Mouse (Mus musculus): ENCODE data around the gene Zbtb44.
"Not testable (repeated sequence)": the region's sequence is repeated elsewhere in the genome, so short reads cannot be mapped to it uniquely, and the experiment has no call there.

Zbtb44 gene

GRCm38 (mm10) chr9:31030532-31031413, at the start of gene Zbtb44:
Gene Zbtb44, plus strand, starts transcription at chr9:31030644.
- DNase-seq: peak; percentile 70

GRCm38 (mm10) chr9:30985782-30986181, 44.7 kb upstream of the Zbtb44 start:
- no peak for DNase-seq

GRCm38 (mm10) chr9:30993106-30993505, 37.3 kb upstream of the Zbtb44 start:
- DNase-seq: no peak

- no peak for DNase-seq
These were observed 33.6 kb upstream of the Zbtb44 start for GRCm38 (mm10) chr9:30996590-30997562.

GRCm38 (mm10) chr9:31000641-31001040, 29.8 kb upstream of the Zbtb44 start:
- DNase-seq: no peak

GRCm38 (mm10) chr9:31002528-31002927, 27.9 kb upstream of the Zbtb44 start:
- DNase-seq: no peak

GRCm38 (mm10) chr9:31009334-31009733, 21.1 kb upstream of the Zbtb44 start:
- DNase-seq: no peak

GRCm38 (mm10) chr9:31010040-31010439, 20.4 kb upstream of the Zbtb44 start:
- no peak for DNase-seq

- no peak for DNase-seq
These were observed 19.7 kb upstream of the Zbtb44 start for GRCm38 (mm10) chr9:31010749-31011148.

- DNase-seq: no peak
These were observed 18.9 kb upstream of the Zbtb44 start for GRCm38 (mm10) chr9:31011533-31011932.

- DNase-seq: no peak
These were observed 17.8 kb upstream of the Zbtb44 start for GRCm38 (mm10) chr9:31012674-31013073.

GRCm38 (mm10) chr9:31013415-31013814, 17.0 kb upstream of the Zbtb44 start:
- DNase-seq: no peak

GRCm38 (mm10) chr9:31017616-31018015, 12.8 kb upstream of the Zbtb44 start:
- no peak for DNase-seq

GRCm38 (mm10) chr9:31018158-31018557, 12.3 kb upstream of the Zbtb44 start:
- no peak for DNase-seq

- DNase-seq: no peak
These were observed 11.7 kb upstream of the Zbtb44 start for GRCm38 (mm10) chr9:31018705-31019104.

GRCm38 (mm10) chr9:31028251-31028650, 2.2 kb upstream of the Zbtb44 start:
- no peak for DNase-seq

GRCm38 (mm10) chr9:31029751-31030511, 513 bp upstream of the Zbtb44 start:
- peak; percentile 97 for DNase-seq

GRCm38 (mm10) chr9:31031414-31031843, 985 bp downstream of the Zbtb44 start:
- DNase-seq: no peak

GRCm38 (mm10) chr9:31032546-31032945, 2.1 kb downstream of the Zbtb44 start:
- DNase-seq: no peak

GRCm38 (mm10) chr9:31050208-31050607, 19.8 kb downstream of the Zbtb44 start:
- no peak for DNase-seq

GRCm38 (mm10) chr9:31051509-31051908, 21.1 kb downstream of the Zbtb44 start:
- not testable (repeated sequence) for DNase-seq

GRCm38 (mm10) chr9:31058723-31059122, 28.3 kb downstream of the Zbtb44 start:
- DNase-seq: no peak

GRCm38 (mm10) chr9:31070706-31071105, 40.3 kb downstream of the Zbtb44 start:
- no peak for DNase-seq
